Mouse (Mus musculus) spleen, adult 2 months (tissue): Measurements from ENCODE around the gene Kcnd2. TPM values are rescaled to one million over a fixed set of nuclear protein-coding genes. Genes with fewer than 3 reads are reported as not detected.

Experiments
- DNase-seq, 2 experiments: peaks; one replicate each; pipeline versions ENCODE4 v3.0.0 to v3.0.0-alpha.2; 2012 to 2021; ENCODE audit warnings: low spot score in 2 of 2, low read depth in 1 of 2
- H3K27ac ChIP-seq: fragments of 200-500 bp; 2 replicates; pipeline ENCODE4 v1.5.1; 2012; ENCODE audit warnings: low read length, inconsistent platforms; ENCODE audit not compliant: insufficient read depth
- H3K27me3 ChIP-seq: fragments of 200-500 bp; 2 replicates; pipeline ENCODE4 v1.6.1; 2012; ENCODE audit warnings: mild to moderate bottlenecking, moderate library complexity, low read length, inconsistent platforms; ENCODE audit not compliant: control insufficient read depth, insufficient read depth
- H3K36me3 ChIP-seq: fragments of 200-500 bp; 2 replicates; pipeline ENCODE4 v1.6.1; 2012; ENCODE audit warnings: mild to moderate bottlenecking, low read length, inconsistent platforms; ENCODE audit not compliant: control insufficient read depth, insufficient read depth
- H3K4me1 ChIP-seq: fragments of 200-500 bp; 2 replicates; pipeline ENCODE4 v1.6.1; 2011; ENCODE audit warnings: inconsistent platforms; ENCODE audit not compliant: control insufficient read depth, insufficient read depth, insufficient read length
- H3K4me3 ChIP-seq: fragments of 200-500 bp; 2 replicates; pipeline ENCODE4 v1.5.1; 2011; ENCODE audit warnings: mild to moderate bottlenecking, inconsistent platforms; ENCODE audit not compliant: insufficient read depth, insufficient read length; ENCODE audit errors: extremely low read depth
- CTCF ChIP-seq: fragments of 200-500 bp; IDR thresholded peaks from 2 replicates; pipeline ENCODE4 v1.5.1; 2011; ENCODE audit warnings: mild to moderate bottlenecking, inconsistent platforms; ENCODE audit not compliant: insufficient read depth, insufficient read length, insufficient replicate concordance; ENCODE audit errors: extremely low read depth
- POLR2A ChIP-seq: fragments of 200-500 bp; IDR thresholded peaks from 2 replicates; pipeline ENCODE4 v1.6.1; 2011; ENCODE audit warnings: low read depth, low read length, inconsistent platforms
- WGBS: fragments of 180-500 bp; shearing (Covaris S2); methylation state at CpG from one replicate; pipeline ENCODE4 v1.1.7; 2018; 5-methylcytosine and 5-hydroxymethylcytosine counted together
- polyA plus RNA-seq: library from polyadenylated mRNA; depleted of rRNA; stranded (reverse); fragments of >200 nt; gene quantifications from 2 replicates; pipeline ENCODE4 v1.2.3, GENCODE M21; 2012

Gene Kcnd2
- polyA plus RNA-seq, 1 experiment: not detected

GRCm38 (mm10) chr6:21570964-21571363, 355.7 kb downstream of the Kcnd2 start:
- no peak for DNase-seq
- no peaks in the 10 kb centered on the region for H3K4me1 ChIP-seq
- TF ChIP-seq POLR2A (no peak), CTCF (no peak)
- H3K36me3 ChIP-seq: no peaks in the 10 kb centered on the region
- no peak overlapping the region for H3K4me3 ChIP-seq
- no peak overlapping the region for H3K27ac ChIP-seq
- no peaks in the 10 kb centered on the region for H3K27me3 ChIP-seq
- 57% methylated on average over 6 of the region's 6 CpGs for WGBS

- Histone ChIP-seq H3K4me3 (no peak overlapping the region), H3K36me3 (no peaks in the 10 kb centered on the region), H3K27me3 (no peaks in the 10 kb centered on the region), H3K4me1 (no peaks in the 10 kb centered on the region), H3K27ac (no peak overlapping the region)
- no peak for DNase-seq
- WGBS: 87% methylated on average over 3 of the region's 3 CpGs
- no peak for TF ChIP-seq POLR2A
- no peak for TF ChIP-seq CTCF
These were observed 374.9 kb downstream of the Kcnd2 start for GRCm38 (mm10) chr6:21590156-21590555.

DNA sequence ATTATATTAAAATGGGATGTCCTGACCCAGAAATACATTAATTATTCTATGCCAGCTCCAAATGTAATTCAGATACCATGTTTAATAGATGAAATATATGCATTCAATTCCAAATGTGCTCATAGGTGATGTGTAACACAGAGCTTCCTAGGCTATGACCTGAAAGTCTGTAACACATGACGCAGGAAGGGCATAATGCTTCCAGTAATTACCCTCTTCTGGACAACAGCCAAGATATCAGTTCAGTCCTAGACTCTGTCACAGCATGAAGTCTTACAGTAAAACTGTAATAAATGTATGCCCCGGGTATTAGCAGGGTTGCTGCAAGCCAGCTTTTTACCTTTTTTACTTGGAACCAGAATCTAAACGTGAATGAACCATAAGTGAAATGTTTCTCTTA, 382.1 kb downstream of the Kcnd2 start:
- no peak for TF ChIP-seq POLR2A
- no peak for TF ChIP-seq CTCF
- DNase-seq: no peak
- Histone ChIP-seq H3K36me3 (no peaks in the 10 kb centered on the region), H3K4me3 (no peak overlapping the region), H3K4me1 (no peaks in the 10 kb centered on the region), H3K27me3 (no peaks in the 10 kb centered on the region), H3K27ac (no peak overlapping the region)
- WGBS: 80% methylated on average over 3 of the region's 3 CpGs

DNA sequence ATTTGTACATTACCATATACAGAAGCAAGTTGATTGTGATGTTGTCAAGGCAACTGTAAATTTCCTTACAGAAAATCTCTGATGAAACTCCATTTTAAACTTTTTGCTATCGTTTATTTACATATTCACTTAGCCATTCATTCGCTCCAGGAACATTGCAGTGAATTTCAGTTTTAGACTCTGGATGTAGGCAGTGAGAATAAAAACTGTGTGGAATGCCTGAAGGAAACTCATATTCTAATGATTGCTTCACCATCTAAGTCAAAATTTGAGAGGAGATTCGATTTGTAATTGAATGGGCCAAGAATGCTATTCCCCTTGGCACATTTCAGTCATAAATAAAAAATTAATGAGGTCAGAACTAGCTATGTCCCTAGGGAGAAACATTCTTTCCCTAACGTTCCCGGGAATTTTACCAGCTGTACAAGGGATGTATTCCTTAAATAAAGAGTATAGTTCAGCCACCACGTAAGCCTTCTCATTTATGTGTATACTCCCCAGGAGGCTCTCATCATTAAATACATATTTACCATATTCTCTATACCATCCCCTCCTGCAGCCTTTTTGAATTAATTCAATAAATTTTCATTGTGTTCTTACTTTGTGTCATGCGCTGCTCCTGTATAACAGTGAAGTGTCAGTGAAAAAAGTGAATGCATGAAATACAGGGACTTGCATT, 394.2 kb downstream of the Kcnd2 start:
- TF ChIP-seq CTCF (no peak), POLR2A (no peak)
- Histone ChIP-seq H3K36me3 (no peaks in the 10 kb centered on the region), H3K4me3 (no peak overlapping the region), H3K4me1 (no peaks in the 10 kb centered on the region), H3K27me3 (no peaks in the 10 kb centered on the region), H3K27ac (no peak overlapping the region)
- DNase-seq: no peak
- WGBS: 80% methylated on average over 7 of the region's 7 CpGs

- DNase-seq: no peak
- Histone ChIP-seq H3K4me3 (no peak overlapping the region), H3K36me3 (no peaks in the 10 kb centered on the region), H3K27ac (no peak overlapping the region), H3K27me3 (no peaks in the 10 kb centered on the region), H3K4me1 (no peaks in the 10 kb centered on the region)
- 84% methylated on average over 4 of the region's 4 CpGs for WGBS
- TF ChIP-seq CTCF: no peak
- no peak for TF ChIP-seq POLR2A
These were observed 414.7 kb downstream of the Kcnd2 start for GRCm38 (mm10) chr6:21629989-21630388.

GRCm38 (mm10) chr6:21655681-21656080, 440.4 kb downstream of the Kcnd2 start:
- TF ChIP-seq POLR2A: no peak
- no peak for TF ChIP-seq CTCF
- no peaks in the 10 kb centered on the region for H3K36me3 ChIP-seq
- H3K4me1 ChIP-seq: no peaks in the 10 kb centered on the region
- H3K27me3 ChIP-seq: no peaks in the 10 kb centered on the region
- DNase-seq: no peak
- no peak overlapping the region for H3K27ac ChIP-seq
- H3K4me3 ChIP-seq: no peak overlapping the region

DNA sequence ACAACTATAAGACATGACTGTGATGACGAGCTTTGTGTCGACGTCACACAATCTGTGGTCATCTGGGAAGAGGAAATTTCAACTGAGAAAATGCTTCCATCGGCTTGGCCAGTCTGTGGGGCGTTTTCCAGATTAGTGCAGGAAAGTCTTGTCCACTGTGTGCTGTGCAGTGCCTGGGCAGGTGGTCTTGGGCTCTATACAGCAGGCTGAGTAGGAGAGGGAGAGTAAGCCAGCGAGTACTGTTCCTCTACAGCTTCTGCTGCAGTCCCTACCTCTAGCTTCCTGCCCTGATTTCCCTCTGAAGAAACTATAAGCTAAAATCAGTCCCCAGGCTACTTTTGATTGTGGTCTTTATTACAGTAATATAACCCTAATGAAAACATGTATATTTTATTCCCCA, 448.8 kb downstream of the Kcnd2 start:
- DNase-seq: no peak
- H3K36me3 ChIP-seq: no peaks in the 10 kb centered on the region
- TF ChIP-seq POLR2A: no peak
- TF ChIP-seq CTCF: no peak
- no peak overlapping the region for H3K27ac ChIP-seq
- H3K27me3 ChIP-seq: no peaks in the 10 kb centered on the region
- WGBS: 77% methylated on average over 6 of the region's 6 CpGs
- no peak overlapping the region for H3K4me3 ChIP-seq
- H3K4me1 ChIP-seq: no peaks in the 10 kb centered on the region
